Mouse (Mus musculus) B cell, adult 2 months (primary cell): ENCODE data around the gene Mdc1.
A peak's percentile ranks its signal among the peaks of the same experiment; 100 is the strongest.

ENCODE experiments used
- DNase-seq, 2 experiments: peaks; one replicate each; pipeline ENCODE4 v3.0.0; 2022

The Mdc1 gene

DNA sequence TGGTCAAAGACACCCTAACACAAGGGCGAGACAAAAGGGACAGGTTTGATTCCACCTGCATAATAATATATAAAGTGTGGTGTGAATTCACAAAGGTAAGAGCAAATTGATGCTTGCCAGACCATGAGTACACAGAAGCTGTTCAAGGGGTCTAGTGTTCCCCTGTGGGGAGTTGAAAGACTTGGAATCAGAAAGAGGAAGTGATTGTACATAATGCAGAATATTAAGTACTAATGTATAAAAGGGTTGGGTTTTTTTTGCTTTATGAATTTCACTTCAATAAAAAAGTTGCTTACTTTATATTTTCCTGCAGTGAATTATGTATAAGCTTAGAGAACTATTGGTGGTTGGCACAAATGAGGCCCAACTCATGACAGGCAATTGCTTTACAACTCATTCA lies 18.1 kb downstream of the Mdc1 start:
- DNase-seq: no peak

DNA sequence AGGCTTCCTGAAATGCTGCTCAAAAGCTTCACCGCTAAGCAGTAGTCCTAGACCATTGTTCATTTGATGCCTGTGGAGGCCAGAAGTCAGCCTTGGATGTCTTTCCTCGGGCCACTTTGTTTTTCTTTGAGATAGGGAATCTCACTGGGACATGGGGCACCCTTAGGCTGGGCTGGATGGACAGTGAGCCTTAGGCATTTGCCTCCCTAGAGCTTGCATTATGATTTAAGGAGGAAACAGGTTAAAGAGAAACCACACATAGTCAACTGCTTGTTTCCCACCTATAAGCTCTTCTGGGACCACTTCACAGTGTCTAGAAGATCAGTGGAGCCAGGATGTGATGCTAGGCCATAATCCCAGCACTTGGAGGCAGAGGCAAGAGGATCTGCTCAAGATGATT lies 18.5 kb downstream of the Mdc1 start:
- no peak for DNase-seq

DNA sequence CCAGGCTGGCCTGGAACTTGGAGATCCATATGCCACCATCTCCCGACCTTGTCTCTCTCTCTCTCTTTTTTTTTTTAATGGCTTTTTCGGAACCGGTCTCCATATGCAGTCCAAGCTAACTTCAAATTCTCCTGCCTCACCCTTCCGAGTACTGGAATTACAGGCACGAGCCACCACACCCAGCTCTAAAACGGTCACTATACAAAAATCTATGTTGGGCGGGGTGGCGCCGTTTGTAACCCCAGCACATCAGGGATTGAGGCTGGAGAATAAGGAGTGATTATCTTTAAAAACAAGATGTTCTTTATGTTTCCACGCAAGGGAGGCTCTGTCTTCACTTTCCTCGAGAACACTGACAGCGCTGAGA lies 19.5 kb downstream of the Mdc1 start:
- DNase-seq: no peak

DNA sequence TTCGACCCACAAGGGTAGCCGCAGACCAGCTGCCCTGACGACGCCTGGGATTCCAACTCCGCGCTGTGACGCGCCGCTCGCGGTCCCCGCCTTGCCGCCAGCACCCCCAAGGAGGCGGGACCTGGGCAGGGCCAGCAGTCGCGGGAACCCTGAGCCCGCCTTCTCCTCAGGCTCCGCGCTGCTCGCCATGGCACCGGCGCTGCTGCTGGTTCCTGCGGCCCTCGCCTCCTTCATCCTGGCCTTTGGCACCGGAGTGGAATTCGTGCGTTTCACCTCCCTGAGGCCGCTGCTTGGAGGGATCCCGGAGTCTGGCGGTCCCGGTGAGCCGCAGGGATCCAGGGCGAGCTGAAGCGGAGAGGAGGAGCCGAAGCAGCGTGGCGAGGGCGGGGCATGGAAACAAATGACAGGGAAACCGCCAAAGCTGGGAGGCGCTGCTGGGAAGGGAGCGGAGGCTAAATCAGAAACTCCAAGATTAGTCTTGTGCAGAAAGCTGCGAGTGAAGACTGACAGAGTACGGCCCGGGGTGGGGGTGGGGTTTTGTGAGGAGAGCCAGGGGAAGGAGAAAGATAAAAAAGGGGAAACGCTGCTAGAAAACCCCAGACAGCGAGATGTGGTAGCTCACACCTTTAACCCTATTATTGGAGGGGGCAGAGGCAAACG lies 20.0 kb downstream of the Mdc1 start, which contains the start of gene Nrm:
TSS of gene Nrm (plus strand) at position 121 of the 660 bp plus-strand sequence.
- peak; percentile 88 for DNase-seq

DNA sequence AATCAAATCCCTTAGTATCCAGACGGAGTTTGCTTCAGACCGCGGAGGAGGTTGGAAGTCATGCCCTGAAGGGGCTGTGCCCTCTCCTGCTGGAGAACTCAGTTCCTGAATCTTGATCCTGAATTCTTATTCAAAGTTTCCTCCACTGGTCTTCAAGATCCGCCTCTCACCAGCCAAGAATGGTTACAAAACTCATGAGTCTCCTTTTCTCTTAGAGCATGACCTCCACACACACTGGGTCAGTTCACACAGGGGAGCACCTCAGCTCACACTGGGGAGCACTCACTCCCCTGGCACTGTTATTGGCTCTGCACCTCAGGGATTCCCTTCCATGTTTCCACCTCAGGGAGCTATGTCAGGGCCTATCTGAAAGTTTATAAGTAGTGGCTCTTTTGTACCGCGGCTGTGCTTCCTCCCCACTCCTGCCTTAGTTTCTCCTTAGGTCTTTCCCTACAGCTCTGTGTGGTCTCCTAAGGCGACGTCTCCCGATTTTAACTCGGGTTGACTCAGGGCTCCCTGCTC lies 23.6 kb downstream of the Mdc1 start:
- no peak for DNase-seq

DNA sequence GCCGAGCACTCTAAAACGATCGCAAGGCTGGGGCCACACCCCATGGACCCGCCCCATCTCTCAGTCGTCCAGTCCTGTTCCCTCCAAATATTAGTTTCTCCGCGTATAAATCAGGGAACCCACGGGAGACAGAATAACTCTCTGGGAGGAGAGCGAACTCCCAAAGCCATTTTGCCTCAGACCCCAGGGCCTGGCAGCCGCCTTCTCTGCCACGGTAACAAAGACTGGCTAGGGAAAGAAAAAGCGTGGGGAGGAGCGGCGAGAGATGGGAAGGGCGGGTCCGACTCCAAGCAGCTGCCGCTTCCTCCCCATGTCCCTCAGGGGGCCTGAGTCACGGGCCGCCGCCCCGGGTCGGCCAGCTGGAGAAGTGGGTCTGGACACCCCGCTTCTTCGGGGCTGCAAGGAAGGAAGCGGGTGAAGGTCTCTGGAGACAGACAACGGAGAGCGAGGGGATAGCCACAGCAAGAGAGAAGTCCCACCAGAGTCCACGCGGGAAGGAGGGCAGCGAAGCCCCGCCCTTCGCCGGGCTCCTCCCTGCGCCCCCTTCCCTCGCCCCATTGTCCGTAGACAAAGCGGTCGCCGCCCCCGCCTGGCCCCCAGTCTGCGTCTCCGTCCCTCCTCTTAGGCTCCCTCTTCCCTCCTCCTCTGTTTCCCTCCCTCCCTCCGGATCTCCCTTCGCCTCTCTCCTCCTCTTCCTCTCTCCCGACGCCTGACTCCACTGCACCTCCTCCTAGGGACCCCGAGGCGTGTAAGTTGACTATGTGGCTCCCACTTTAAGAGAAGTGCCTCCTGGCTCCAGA lies 24.4 kb downstream of the Mdc1 start, which contains the start of gene Ppp1r18:
TSS of gene Ppp1r18 (plus strand) at position 113 of the 800 bp plus-strand sequence.
- peak; percentile 58 to 61 for DNase-seq

DNA sequence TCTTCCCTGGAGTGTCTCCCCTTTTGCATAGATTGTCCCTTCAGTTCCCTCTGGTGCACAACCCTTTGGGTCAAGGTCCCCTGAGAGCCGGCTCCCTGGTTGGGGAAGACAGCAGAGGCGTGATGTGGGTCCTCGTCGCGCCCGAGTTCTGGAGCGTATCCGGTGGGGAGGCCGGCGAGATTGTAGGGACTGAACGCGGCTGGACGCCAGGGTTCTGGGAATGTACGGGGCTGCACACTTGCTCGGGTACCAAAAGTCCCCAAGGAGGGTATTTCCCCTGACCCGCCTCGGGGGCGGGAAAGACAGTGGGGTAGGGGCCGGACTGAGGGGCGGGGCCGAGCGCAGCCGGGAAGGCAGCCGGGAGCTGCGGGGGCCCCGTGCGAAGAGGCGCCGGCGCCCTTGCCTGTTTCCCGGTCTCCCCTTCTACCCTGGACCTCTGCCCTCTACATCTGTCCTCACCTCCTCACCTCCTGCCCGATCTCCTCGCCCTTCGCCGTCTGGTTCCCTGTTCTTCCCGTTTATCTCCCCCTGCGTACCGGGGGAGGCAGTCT lies 25.0 kb downstream of the Mdc1 start:
- DNase-seq: peak; percentile 56 to 57

DNA sequence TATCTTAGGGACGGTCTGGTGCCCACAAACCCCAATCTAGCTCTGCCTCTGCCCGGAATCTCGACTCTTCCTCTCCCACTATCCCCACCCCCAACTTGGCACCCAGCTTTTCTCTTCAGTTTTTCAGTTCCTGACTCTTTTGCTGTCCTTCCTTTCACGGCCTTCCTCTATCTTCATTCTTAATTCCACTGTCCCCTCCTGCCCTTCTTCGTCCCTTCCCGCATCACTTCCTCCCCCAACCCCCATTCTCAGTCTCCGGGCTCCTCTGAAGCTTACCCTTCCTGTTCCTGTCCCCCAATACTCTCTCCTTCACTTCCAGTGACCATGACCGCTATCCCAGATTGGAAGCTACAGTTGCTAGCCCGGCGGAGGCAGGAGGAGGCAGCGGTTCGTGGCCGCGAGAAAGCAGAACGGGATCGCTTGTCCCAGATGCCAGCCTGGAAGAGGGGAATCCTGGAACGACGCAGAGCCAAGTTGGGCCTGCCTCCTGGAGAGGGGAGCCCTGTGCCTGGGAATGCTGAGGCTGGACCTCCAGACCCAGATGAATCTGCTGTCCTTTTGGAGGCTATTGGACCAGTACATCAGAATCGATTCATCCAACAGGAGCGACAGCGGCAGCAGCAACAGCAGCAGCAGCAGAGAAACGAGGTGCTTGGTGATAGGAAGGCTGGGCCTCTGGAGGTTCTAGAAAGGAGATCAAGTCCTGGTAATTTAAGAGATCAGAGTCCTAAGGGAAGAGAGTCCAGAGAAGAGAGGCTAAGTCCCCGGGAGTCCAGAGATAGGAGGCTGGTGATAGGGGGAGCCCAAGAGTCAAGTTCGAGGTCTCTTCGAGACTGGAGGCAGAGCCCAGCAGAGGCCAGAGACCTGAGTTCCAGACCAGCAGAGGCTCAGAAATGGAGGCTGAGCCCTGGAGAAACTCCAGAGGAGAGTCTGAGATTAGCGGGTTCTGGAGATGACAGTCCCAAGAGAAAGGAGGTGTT lies 25.9 kb downstream of the Mdc1 start:
- DNase-seq: peak; percentile 66

DNA sequence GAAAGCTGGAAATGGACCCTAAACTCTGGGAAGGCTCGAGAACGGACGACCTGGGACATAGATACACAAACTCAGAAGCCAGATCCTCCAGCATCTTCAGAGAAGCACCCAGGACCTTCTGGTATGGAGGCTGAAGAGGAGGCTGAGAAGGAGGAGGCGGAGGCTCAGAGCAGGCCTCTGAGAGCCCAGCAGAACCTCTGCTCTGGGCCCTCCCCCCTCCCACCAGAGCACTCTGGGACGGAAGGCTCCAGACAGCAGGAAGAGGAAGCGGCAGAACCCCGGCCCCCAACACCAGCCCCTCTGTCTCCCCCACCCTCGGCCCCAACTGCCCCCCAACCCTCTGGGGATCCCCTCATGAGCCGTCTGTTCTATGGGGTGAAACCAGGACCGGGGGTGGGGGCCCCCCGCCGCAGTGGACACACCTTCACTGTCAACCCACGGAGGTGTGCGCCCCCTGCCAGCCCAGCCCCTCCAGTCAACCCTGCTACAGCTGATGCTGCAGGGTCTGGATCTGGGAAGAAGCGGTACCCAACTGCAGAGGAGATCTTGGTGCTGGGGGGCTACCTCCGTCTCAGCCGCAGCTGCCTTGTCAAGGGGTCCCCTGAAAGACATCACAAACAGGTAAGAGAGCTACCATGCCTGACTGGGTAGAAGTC lies 27.0 kb downstream of the Mdc1 start:
- DNase-seq: peak; percentile 49 to 50

DNA sequence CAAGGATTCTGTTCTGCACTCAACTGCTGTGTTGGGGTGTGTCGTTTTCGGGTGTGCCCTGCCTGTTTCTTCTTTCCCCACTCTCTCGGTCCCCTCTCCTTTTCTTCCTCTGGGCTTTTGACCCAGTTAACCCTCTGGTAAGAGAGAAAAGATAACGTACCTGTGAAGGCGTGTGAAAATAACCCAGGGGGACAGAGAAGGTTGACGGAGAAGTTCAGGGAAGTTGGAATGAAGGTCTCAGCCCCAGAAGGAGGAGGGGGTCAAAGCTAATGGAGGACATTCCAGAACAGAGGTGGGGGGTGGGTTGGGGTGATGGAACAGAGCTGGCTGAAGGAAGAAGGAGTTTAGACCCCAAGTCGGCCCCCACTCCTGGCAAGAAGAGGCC lies 27.6 kb downstream of the Mdc1 start:
- peak; percentile 19 to 30 for DNase-seq

DNA sequence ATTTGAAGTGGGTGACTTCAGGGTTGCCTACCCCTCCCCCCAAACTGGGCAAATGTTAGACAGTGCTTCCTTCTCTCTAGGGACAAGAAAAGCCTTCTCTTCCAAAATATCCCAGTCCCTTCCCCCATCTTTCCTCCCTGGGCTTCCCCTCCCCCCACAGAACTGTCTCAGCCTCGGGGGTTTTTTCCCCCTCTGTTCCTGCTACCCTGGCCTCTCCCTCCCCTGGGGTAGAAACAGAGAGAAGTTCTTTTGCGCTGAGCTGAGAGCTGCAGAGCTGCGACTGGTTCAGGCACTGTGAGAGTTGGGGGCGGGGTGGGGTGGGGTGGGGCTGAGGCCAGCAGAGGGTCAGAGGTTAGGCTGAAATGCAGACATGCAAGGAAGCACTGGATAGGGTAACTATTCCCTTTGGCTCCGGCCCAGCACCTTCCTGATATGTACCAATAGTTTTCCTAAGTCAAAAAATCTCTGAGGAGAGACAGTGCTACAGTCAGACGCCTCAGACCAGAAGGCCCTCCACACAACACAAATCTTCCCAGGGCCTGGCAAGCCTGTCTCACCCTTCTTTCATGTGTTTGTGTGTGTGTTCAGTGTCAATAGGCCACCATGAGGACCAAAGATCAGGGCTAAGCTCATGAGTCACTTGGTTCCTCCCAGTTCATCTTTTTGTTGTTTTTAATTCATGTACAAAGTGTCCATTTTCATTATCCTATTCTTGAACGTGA lies 28.2 kb downstream of the Mdc1 start:
- peak; percentile 21 to 29 for DNase-seq

DNA sequence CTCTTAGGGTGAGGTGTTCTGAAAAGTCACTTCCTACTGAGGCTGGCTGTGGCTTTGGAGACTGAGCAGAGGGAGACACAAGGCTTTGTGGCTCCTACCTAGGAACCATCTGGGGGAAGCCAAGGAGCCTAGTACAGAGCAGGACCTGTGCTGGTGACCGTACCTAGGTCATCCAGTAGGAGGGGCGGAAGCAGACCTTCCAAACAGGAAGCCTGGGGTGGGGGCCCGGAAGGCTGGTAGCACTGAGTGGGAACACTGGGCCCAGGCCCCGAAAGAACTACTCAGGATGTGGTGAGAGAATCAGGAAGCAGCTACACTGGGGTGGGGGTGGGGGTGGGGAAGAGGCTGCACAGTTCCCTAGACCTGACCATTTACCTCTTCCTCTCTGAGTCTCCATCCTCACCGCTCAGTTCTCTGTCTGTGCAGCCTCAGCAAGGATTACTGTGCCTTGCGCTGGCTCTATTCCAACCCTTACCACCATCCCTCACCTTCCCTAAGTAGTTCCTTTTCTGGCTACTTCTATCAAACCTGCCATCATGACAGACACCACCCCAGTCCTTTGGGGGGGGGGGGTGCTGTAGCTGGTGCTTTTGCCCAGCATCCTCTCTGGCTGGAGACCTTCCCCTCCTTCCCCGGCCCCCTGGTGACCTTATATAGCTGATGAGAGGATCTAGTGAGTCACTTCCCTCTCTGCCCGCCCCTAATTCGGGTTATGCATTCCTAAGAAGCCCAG lies 29.0 kb downstream of the Mdc1 start:
- DNase-seq: peak; percentile 81 to 84

DNA sequence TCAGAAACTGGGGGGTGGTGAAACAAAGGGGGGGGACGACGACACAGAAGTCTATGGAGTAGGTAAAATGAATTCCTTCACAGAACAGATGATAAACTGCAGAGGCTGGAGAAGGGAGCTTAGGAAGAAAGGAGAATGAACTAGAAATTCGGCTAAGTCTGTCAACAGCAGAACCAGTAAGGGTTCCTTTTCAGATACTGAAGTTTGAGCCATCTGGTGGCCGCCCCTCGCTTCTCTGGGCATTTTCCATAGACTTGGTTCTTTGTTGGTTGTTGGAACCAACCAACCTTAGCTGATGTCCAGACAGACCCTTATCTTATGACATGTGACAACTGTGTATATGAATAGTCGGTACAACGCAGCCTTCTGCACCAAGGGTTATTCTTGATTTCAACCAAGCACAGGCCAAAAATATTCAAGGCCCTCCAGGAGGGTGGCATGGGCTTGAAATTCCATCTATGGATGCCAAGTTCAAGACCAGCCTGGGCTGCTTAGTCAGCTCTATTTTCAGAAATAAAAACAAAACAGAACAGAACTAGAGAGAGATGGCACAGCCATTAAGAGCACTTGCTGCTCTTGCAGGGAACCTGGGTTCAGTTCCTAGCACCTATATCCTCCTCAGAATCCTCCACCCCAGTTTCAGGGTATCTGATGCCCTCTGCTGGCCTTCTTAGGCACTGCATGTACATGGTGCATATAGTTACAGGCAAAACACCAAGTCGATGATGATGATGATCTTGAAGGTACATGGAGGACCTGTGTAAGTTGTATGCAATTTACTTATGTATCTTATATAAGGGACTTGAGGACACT lies 29.8 kb downstream of the Mdc1 start:
- DNase-seq: peak; percentile 81 to 82

DNA sequence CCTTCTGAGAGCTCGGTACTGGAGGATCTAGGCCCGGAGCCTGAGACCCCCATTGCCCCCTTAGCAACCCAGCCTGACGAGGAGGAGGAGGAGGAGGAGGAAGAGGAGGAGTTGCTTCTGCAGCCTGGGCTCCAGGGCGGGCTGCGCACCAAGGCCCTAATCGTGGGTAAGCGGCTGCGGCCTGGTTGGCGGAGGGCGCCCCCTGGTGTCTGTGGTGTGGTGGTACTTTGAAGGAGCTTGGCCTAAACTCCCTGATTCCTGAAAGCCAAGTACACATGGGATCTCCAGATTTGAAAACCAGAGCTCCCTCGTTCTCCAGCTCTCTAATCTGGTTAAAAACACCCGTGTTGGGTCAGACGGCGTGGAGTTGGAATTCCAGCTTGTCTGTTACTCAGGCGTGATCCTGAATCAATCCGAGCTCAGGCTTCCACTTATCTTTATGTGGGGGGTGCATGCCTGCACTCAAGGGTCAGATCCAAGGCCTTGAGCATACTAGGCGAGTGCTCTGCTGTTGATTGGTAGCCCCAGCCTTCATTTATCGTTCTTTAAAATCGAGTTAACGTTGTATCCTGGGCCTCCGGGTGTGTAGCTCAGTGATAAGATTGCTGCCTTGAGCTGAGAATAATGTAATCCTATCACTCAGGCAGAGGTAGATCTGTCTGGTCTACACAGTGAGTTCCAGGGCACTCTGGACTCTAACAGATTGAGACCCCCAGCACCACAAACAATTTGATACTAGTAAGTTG lies 32.6 kb downstream of the Mdc1 start:
- peak; percentile 93 to 94 for DNase-seq

DNA sequence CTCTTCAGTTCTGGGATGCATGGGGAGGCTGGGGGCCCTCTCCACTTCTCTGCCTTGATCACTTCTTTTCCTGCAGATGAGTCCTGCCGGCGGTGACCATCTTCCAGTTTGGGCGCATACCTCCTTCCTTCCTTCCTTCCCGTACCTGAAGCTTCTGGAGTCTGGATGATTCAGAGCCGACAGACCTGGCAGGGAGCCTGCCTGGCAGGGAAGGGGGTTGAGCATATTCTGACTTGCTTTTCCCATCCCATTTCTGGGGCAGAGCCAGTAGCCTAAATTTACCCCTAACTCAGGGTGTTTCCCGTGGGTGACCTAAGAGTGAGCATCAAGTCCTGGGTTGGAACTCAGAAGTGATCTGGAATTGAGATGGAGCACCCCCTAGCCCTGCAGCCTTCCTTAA lies 33.4 kb downstream of the Mdc1 start:
- no peak for DNase-seq

DNA sequence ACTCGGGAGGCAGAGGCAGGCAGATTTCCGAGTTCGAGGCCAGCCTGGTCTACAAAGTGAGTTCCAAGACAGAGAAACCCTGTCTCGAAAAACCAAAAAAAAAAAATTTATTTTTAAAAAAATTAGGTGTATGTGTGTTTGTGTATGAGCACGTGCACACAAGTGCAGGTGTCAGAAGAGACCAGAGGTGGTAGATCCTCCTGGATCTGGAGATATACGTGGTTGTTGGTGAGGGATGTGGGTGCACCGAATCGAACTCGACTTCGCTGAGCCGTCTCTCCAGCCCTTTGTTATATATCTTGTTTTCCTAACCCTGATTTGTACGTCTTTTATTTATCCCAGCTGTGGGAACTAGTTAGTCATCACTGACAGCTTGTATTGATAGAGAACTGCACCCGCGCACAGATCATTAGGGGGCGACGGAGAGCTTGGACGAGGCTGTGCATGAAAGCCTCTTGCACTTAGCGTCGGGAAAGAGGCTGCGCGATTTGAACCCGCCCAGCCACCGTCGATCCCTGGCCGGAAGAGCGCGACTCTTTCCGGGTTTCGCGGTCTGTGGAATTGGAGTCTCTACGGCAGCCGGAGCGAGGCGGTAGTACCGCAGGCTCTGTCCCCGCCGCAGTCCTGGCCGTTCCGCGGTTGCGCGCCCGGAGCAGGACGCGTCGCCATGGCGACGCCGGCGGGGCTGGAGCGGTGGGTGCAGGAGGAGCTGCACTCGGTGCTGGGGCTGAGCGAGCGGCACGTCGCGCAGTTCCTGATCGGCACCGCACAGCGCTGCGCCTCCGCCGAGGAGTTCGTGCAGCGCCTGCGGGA lies 38.1 kb downstream of the Mdc1 start, which contains the start of gene Dhx16:
TSS of gene Dhx16 (plus strand) at position 575 of the 813 bp plus-strand sequence.
- peak; percentile 91 to 93 for DNase-seq

DNA sequence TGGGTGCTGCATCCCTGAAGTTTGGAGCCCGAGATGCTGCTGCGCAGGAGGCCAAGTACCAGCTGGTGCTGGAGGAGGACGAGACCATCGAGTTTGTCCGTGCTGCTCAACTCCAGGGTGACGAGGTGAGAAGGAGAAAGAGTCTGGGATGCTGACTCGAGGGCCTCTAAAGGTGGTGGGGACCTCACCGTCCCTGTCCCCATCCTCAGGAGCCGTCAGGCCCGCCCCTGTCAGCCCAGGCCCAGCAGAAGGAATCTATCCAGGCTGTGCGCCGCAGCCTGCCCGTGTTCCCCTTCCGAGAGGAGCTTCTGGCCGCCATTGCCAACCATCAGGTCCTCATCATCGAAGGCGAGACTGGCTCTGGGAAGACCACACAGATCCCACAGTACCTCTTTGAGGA lies 41.6 kb downstream of the Mdc1 start:
- DNase-seq: no peak

DNA sequence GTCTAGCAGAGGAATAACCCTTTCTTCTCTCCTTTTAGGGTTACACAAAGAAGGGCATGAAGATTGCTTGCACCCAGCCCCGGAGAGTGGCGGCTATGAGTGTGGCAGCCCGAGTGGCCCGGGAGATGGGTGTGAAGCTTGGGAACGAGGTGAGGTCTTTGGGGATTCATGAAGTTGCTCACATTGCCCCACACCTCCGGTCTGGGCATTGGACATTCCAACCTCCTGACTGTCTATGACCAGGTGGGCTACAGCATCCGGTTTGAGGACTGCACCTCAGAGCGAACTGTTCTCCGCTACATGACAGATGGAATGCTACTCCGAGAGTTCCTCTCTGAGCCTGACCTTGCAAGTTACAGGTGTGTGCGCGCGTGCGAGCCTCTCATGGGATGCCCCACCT lies 42.5 kb downstream of the Mdc1 start:
- DNase-seq: no peak
